Mouse (Mus musculus): ENCODE data around the gene Dlgap4.

- no peak for TF ChIP-seq CTCF (IDR thresholded peaks at IDR 0.05; ENCODE audit: control insufficient read depth, insufficient read depth, low read length)
- TF ChIP-seq POLR2A (IDR thresholded peaks at IDR 0.05; ENCODE audit: borderline replicate concordance, control insufficient read depth, low read depth, low read length): no peak
These were observed 160.7 kb downstream of the Dlgap4 start for GRCm38 (mm10) chr2:156774035-156774737.

All from bone marrow, adult 2 months (tissue).